Mouse (Mus musculus) forebrain, embryonic 11.5 days (tissue): ENCODE measurements around the gene Cse1l. TPM values are rescaled to one million over a fixed set of nuclear protein-coding genes. Genes with fewer than 3 reads are reported as not detected.

ENCODE experiments used
- ATAC-seq: fragments of 200-750 bp; cut with Nextera tagmentation; replicated peaks from 2 replicates; pipeline ENCODE4 v1.8.0; 2017; ENCODE audit warnings: moderate TSS enrichment; ENCODE audit not compliant: low FRiP score
- DNase-seq: peaks from one replicate; pipeline ENCODE4 v3.0.0-alpha.2; 2017; ENCODE audit warnings: low spot score
- H3K27ac ChIP-seq: fragments of 300-500 bp; sonication (generic); 2 replicates; pipeline ENCODE4 v1.5.1; 2014; ENCODE audit warnings: low read depth, low read length
- H3K27me3 ChIP-seq: fragments of 300-500 bp; sonication (generic); 2 replicates; pipeline ENCODE4 v1.6.1; 2014; ENCODE audit warnings: mild to moderate bottlenecking, low read length, mixed read lengths; ENCODE audit not compliant: control insufficient read depth, insufficient read depth
- H3K36me3 ChIP-seq: fragments of 300-500 bp; sonication (generic); 2 replicates; pipeline ENCODE4 v1.6.1; 2014; ENCODE audit warnings: mild to moderate bottlenecking, low read length, moderate library complexity, mixed read lengths; ENCODE audit not compliant: control insufficient read depth, insufficient read depth
- H3K4me1 ChIP-seq: fragments of 300-500 bp; sonication (generic); replicated peaks from 2 replicates; pipeline ENCODE4 v1.6.1; 2014; ENCODE audit warnings: low read length, mixed read lengths; ENCODE audit not compliant: control insufficient read depth, insufficient read depth
- H3K4me2 ChIP-seq: fragments of 300-500 bp; sonication (generic); 2 replicates; pipeline ENCODE4 v1.6.1; 2014; ENCODE audit warnings: low read depth, mild to moderate bottlenecking, low read length, moderate library complexity, mixed read lengths; ENCODE audit not compliant: severe bottlenecking
- H3K4me3 ChIP-seq: fragments of 300-500 bp; sonication (generic); 2 replicates; pipeline ENCODE4 v1.5.1; 2014; ENCODE audit warnings: low read depth, low read length
- H3K9ac ChIP-seq: fragments of 300-500 bp; sonication (generic); 2 replicates; pipeline ENCODE4 v1.6.1; 2014; ENCODE audit warnings: low read length
- H3K9me3 ChIP-seq: fragments of 300-500 bp; sonication (generic); 2 replicates; pipeline ENCODE4 v1.6.1; 2016; ENCODE audit warnings: low read length, mixed read lengths; ENCODE audit not compliant: control insufficient read depth
- WGBS: fragments of 180-500 bp; shearing (Covaris S2); extraction: QIAGEN DNeasy Blood & Tissue Kit; methylation state at CpG from one replicate; pipeline ENCODE4 v1.1.7; 2014; 5-methylcytosine and 5-hydroxymethylcytosine counted together
- polyA plus RNA-seq: library from polyadenylated mRNA; unstranded; fragments of >200 nt; fragmentation: Nextera tagmentation; extraction: Ambion mirVana; gene quantifications from 2 replicates; pipeline ENCODE4 v1.2.1, GENCODE M21; 2014

Cse1l gene
- polyA plus RNA-seq, 1 experiment from 2014 or later = 240 TPM

DNA sequence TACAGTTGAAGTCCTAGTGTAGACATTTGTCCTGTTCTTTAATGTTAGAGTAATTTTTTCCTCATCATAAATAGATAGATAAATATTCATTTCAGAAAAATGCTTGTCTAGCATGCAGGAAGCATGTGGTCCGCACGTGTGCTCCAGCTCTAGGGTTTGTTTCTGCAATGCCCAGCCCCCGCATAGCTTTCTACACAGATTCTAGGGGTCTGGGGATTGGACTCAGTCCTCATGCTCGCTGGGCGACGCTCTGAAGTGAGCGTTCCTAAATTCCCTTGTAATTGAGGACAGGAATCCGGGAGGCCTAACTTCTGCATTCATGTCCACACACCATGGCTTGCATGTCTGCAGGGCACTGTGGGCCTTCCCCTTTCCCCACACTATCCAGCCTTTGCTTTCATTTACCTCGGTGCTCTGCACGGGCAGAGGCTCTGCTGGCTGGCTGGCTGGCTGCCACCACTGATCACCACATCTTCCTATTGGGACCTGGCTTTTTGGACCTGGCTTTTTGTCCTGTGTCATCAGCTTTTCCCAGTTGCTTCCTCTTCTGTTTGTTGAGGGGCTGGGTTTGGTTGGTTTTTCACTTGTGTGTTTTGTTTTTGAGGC is 31.1 kb upstream of the Cse1l start:
- Histone ChIP-seq H3K4me1 (no peaks in the 10 kb centered on the region), H3K36me3 (peaks cover 2% of the 10 kb centered on the region; the same call in 1 of the 2 replicates), H3K4me3 (no peak overlapping the region), H3K9ac (no peak overlapping the region), H3K9me3 (no peaks in the 10 kb centered on the region), H3K4me2 (no peak overlapping the region), H3K27ac (no peak overlapping the region), H3K27me3 (no peaks in the 10 kb centered on the region)
- 86% methylated on average over 10 of the region's 10 CpGs for WGBS
- DNase-seq (no peak), ATAC-seq (no peak)

DNA sequence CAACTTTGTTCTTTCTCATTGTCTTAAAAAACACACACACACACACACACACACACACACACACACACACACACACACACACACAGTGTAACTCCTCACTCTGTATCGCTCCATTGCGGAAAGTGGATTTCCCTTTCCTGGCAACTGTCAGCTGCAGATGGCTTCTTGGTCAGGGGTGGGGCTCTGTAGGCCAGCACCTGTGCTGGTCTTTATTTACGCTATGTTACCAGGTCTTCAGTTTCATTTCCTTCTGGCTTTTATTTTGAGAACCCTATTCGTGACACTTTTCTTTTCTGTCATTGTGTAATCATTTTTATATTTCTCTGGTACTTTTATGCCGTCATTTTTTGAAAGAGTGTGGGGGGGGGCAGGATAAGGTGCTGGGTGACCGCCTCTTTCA is 30.3 kb upstream of the Cse1l start:
- H3K4me2 ChIP-seq = no peak overlapping the region
- H3K9ac ChIP-seq = no peak overlapping the region
- H3K36me3 ChIP-seq = peaks cover 2% of the 10 kb centered on the region; the same call in 1 of the 2 replicates
- H3K4me1 ChIP-seq = no peaks in the 10 kb centered on the region
- H3K9me3 ChIP-seq = no peaks in the 10 kb centered on the region
- 95% methylated on average over 6 of the region's 6 CpGs for WGBS
- ATAC-seq (no peak), DNase-seq (no peak)
- no peak overlapping the region for H3K27ac ChIP-seq
- H3K4me3 ChIP-seq = no peak overlapping the region
- H3K27me3 ChIP-seq = no peaks in the 10 kb centered on the region

DNA sequence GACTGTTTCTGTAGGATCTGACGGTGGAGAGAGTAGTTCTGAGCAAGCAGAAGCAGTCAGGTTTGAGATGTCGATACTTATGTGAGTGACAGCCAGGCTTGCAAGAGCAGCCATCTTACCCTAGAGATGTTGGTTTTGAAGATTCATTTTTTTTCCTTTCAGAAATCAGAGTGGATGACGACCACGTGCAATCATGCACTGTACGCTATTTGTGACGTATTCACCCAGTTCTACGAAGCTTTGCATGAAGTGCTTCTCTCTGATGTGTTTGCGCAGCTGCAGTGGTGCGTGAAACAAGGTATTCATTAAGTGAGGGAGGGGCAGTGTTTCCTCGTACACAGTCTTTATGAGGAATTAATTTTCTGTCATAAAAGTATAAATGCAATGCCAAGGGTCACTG is 29.5 kb upstream of the Cse1l start:
- no peak overlapping the region for H3K27ac ChIP-seq
- no peak overlapping the region for H3K9ac ChIP-seq
- no peaks in the 10 kb centered on the region for H3K9me3 ChIP-seq
- peaks cover 2% of the 10 kb centered on the region; the same call in 1 of the 2 replicates for H3K36me3 ChIP-seq
- no peaks in the 10 kb centered on the region for H3K4me1 ChIP-seq
- H3K4me2 ChIP-seq = no peak overlapping the region
- ATAC-seq (no peak), DNase-seq (no peak)
- no peaks in the 10 kb centered on the region for H3K27me3 ChIP-seq
- WGBS = 89% methylated on average over 10 of the region's 10 CpGs
- H3K4me3 ChIP-seq = no peak overlapping the region

DNA sequence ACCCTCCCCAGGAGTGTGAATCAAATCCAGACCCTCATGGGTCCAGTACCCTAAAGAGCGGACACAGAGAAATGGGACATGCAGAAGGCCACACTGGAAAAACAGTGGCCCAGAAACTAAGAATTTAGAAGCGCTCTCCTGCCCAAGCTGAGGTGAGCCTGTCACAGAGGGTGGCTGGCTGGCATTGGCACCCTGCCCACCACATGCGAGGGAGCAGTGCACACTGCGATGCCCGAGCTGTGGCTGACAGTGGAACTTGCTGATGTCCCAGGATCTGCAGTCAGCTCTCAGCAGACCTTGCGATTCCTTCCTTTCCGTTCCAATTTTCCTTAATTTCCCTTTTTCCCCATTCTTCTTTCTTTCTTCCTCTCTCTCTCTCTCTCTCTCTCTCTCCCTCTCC is 20.8 kb upstream of the Cse1l start:
- DNase-seq = no peak
- no peaks in the 10 kb centered on the region for H3K9me3 ChIP-seq
- H3K4me1 ChIP-seq = no peaks in the 10 kb centered on the region
- H3K36me3 ChIP-seq = no peaks in the 10 kb centered on the region
- no peak overlapping the region for H3K4me2 ChIP-seq
- no peaks in the 10 kb centered on the region for H3K27me3 ChIP-seq
- H3K4me3 ChIP-seq = no peak overlapping the region
- H3K27ac ChIP-seq = no peak overlapping the region
- 89% methylated on average over 7 of the region's 7 CpGs for WGBS
- no peak overlapping the region for H3K9ac ChIP-seq
- no peak for ATAC-seq

DNA sequence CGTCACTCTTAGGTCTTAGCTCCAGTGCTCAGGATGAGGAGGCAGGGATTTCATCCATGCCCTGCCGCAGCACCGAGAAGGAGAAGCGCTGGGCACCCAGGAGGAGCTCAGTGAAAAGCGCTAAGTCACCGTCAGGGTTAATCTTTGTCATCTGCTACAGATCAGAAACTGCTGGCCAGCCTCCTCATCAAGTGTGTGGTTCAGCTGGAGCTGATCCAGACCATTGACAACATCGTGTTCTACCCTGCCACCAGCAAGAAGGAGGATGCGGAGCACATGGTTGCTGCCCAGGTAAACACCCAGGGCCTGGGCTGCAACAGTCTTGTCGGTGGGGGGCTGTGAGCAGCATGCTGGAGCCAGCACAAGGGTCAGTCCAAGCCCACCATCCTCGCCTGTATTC is 20.2 kb upstream of the Cse1l start:
- H3K27ac ChIP-seq = no peak overlapping the region
- H3K36me3 ChIP-seq = no peaks in the 10 kb centered on the region
- WGBS = 76% methylated on average over 10 of the region's 10 CpGs
- ATAC-seq = no peak
- no peak for DNase-seq
- no peak overlapping the region for H3K4me3 ChIP-seq
- no peaks in the 10 kb centered on the region for H3K9me3 ChIP-seq
- no peak overlapping the region for H3K4me2 ChIP-seq
- H3K9ac ChIP-seq = no peak overlapping the region
- H3K27me3 ChIP-seq = no peaks in the 10 kb centered on the region
- H3K4me1 ChIP-seq = no peaks in the 10 kb centered on the region

DNA sequence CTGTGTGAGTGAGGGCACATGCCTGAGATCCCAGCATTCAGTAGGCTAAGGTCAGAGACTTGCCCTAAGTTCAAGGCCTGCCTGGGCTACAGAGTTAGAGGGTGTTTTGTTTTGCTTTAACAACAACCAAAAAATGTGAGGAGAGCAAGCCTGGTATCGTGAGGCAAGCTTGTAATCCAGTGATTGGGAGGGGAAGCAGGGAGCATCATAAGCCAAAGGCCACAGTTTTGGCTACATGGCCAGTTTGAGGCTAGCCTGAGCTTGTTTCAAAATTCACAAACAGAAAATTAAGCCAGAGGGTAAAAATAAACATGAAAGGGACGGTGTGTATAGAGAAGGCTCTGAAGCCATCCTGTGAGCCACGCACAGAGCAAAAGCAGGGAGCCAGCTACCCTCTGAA is 19.6 kb upstream of the Cse1l start:
- Histone ChIP-seq H3K9me3 (no peaks in the 10 kb centered on the region), H3K27ac (no peak overlapping the region), H3K27me3 (no peaks in the 10 kb centered on the region), H3K9ac (no peak overlapping the region), H3K36me3 (no peaks in the 10 kb centered on the region), H3K4me1 (no peaks in the 10 kb centered on the region), H3K4me2 (no peak overlapping the region), H3K4me3 (no peak overlapping the region)
- DNase-seq (no peak), ATAC-seq (no peak)
- WGBS = 80% methylated on average over 3 of the region's 3 CpGs

DNA sequence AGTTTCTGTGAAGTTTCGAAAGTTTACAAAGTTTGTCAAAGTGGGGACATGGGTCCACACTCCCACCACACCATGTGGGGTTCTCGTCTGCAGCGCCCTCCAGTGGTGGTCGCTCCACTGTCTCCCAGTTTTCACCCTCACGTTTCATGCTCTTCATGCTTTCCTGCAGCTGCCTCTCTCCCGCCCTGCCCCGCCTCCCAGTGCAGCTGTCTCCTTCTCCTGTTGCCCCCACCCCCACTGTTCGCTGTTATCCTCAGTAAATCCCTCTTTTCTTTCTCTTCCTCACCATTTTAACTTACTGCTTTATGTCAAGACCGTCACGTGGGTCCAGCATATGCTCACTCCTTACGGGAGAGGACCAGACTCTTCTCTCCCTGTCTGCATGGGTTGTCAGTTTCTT is 18.0 kb upstream of the Cse1l start:
- peak; percentile 69; the same call in 1 of the 2 replicates for ATAC-seq
- H3K4me3 ChIP-seq = no peak overlapping the region

DNA sequence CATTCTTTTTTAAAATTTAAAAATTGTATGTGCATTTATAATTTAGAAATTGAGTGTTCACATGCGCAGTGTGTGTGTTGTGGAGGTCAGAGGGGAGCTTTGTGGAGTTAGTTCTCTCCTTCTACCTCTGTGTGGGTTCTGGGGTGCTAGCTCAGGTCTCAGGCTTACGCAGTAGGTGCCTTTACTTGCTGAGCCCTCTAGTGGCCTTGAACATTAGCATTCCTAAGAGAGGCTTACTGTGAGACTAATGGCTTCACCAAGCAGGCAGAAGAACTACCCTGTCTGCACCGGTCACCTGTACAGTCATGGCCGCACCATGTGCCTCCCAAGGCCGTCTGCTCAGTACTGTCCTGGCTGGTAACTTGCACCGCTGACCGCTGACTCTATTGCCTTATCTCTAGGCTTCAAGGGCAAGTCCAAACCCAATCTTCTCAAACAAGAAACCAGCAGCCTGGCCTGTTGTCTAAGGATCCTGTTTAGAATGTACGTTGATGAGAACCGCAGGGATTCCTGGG is 14.4 kb upstream of the Cse1l start:
- 75% methylated on average over 9 of the region's 9 CpGs for WGBS
- H3K4me1 ChIP-seq = no peaks in the 10 kb centered on the region
- H3K27ac ChIP-seq = no peak overlapping the region
- DNase-seq = no peak
- no peak for ATAC-seq
- H3K9ac ChIP-seq = no peak overlapping the region
- H3K4me2 ChIP-seq = no peak overlapping the region
- no peaks in the 10 kb centered on the region for H3K36me3 ChIP-seq
- no peak overlapping the region for H3K4me3 ChIP-seq
- no peaks in the 10 kb centered on the region for H3K27me3 ChIP-seq
- no peaks in the 10 kb centered on the region for H3K9me3 ChIP-seq

More for the DNA sequence above, 18.0 kb upstream of the Cse1l start:
- Histone ChIP-seq H3K4me1 (no peaks in the 10 kb centered on the region), H3K9ac (no peak overlapping the region), H3K36me3 (no peaks in the 10 kb centered on the region), H3K27ac (no peak overlapping the region), H3K4me2 (no peak overlapping the region), H3K27me3 (no peaks in the 10 kb centered on the region), H3K9me3 (no peaks in the 10 kb centered on the region)
- DNase-seq = peak; percentile 67
- 20% methylated on average over 11 of the region's 11 CpGs for WGBS

DNA sequence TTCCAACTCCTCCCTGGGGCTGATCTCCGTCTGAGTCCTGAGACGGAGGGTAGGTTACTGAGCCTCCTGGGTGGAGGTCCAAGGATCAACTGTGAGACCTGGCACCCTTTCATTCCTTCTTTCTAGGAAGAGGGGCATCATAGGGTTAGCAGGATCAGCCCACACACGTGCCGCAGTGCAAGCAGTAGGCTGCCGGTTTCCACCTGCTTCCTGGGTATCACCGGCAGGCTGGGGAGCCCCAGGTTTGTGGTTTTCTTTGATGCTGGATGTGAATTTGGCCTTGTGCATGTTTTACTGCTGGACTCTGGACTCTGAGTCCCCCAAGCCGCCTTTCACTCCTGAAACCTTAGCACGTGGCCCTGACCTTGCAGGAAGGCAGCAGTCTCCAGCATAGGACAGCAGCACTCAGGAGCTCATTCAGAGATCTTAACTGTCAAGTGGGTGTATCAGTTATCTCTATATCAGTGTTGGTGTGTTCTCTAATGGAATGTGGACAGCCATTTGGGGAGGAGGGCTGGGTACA is 13.6 kb upstream of the Cse1l start:
- H3K4me1 ChIP-seq = no peaks in the 10 kb centered on the region
- ATAC-seq (no peak), DNase-seq (no peak)
- no peak overlapping the region for H3K4me2 ChIP-seq
- H3K27me3 ChIP-seq = no peaks in the 10 kb centered on the region
- 93% methylated on average over 8 of the region's 8 CpGs for WGBS
- no peaks in the 10 kb centered on the region for H3K36me3 ChIP-seq
- H3K4me3 ChIP-seq = no peak overlapping the region
- no peak overlapping the region for H3K9ac ChIP-seq
- H3K9me3 ChIP-seq = no peaks in the 10 kb centered on the region
- H3K27ac ChIP-seq = no peak overlapping the region
